Mouse (Mus musculus) skeletal muscle tissue, postnatal 0 days (tissue): ENCODE data around the gene Eps8l2. TPM values are rescaled to one million over a fixed set of nuclear protein-coding genes. Genes with fewer than 3 reads are reported as not detected.

ENCODE experiments used
- polyA plus RNA-seq: library from polyadenylated mRNA; unstranded; fragments of >200 nt; fragmentation: Nextera tagmentation; extraction: Ambion mirVana; gene quantifications from 2 replicates; pipeline ENCODE4 v1.2.1, GENCODE M21; 2015

Eps8l2 gene
- 2.2 and 2.4 TPM in 2 replicates for polyA plus RNA-seq

GRCm38 (mm10) chr7:141338576-141339131 lies at the start of gene Eps8l2:
Eps8l2 (plus strand) TSS chr7:141338880.

GRCm38 (mm10) chr7:141291921-141292582 lies 46.6 kb upstream of the Eps8l2 start, which contains the start of gene Drd4:
Drd4 (plus strand) TSS chr7:141292006.

GRCm38 (mm10) chr7:141327469-141328372 lies 11.0 kb upstream of the Eps8l2 start, which contains the start of the genes Deaf1 and Tmem80:
Deaf1 (minus strand) TSS chr7:141327690.
Tmem80 (plus strand) TSS chr7:141327739.

GRCm38 (mm10) chr7:141391625-141392551 lies 53.2 kb downstream of the Eps8l2 start, which contains the start of gene Taldo1:
Taldo1 (plus strand) TSS chr7:141392199.

Other genes with a start within 250 kb of the Eps8l2 start
- gene Sigirr, start 238.3 kb upstream of the Eps8l2 start, polyA plus RNA-seq, result 2.8 and 3.8 TPM in 2 replicates
- 0.93 TPM in 1 of 2 replicates, not detected in the other for gene Ano9, start 221.1 kb upstream of the Eps8l2 start, polyA plus RNA-seq
- 29.8 and 34.4 TPM in 2 replicates for gene Ptdss2, start 216.5 kb upstream of the Eps8l2 start, polyA plus RNA-seq
- 80.7 and 92.6 TPM in 2 replicates for gene Rnh1, start 166.0 kb upstream of the Eps8l2 start, polyA plus RNA-seq
- gene Hras, start 144.9 kb upstream of the Eps8l2 start, polyA plus RNA-seq, result 168 and 179 TPM in 2 replicates
- gene Lrrc56, start 144.7 kb upstream of the Eps8l2 start, polyA plus RNA-seq, result 2.4 and 3.6 TPM in 2 replicates
- gene Lmntd2, start 124.8 kb upstream of the Eps8l2 start, polyA plus RNA-seq, result 0.18 TPM in 1 of 2 replicates, not detected in the other
- gene Rassf7, start 123.0 kb upstream of the Eps8l2 start, polyA plus RNA-seq, result 26.0 and 26.8 TPM in 2 replicates
- 18.7 and 20.2 TPM in 2 replicates for gene Phrf1, start 110.1 kb upstream of the Eps8l2 start, polyA plus RNA-seq
- gene Irf7, start 72.4 kb upstream of the Eps8l2 start, polyA plus RNA-seq, result 7.6 and 9.4 TPM in 2 replicates
- gene Cdhr5, start 62.1 kb upstream of the Eps8l2 start, polyA plus RNA-seq, result 1.9 and 2.4 TPM in 2 replicates
- 7.2 and 11.2 TPM in 2 replicates for gene Sct, start 59.7 kb upstream of the Eps8l2 start, polyA plus RNA-seq
- gene Drd4, start 46.9 kb upstream of the Eps8l2 start, polyA plus RNA-seq, result 0.23 and 0.56 TPM in 2 replicates
- 30.0 and 33.3 TPM in 2 replicates for gene Deaf1, start 11.2 kb upstream of the Eps8l2 start, polyA plus RNA-seq
- 21.3 and 21.5 TPM in 2 replicates for gene Tmem80, start 11.1 kb upstream of the Eps8l2 start, polyA plus RNA-seq
- gene Taldo1, start 53.3 kb downstream of the Eps8l2 start, polyA plus RNA-seq, result 210 and 316 TPM in 2 replicates
- 25.7 and 27.1 TPM in 2 replicates for gene Gatd1, start 75.3 kb downstream of the Eps8l2 start, polyA plus RNA-seq
- gene Cend1, start 90.6 kb downstream of the Eps8l2 start, polyA plus RNA-seq, result 0.40 and 0.59 TPM in 2 replicates
- 15.8 and 17.3 TPM in 2 replicates for gene Slc25a22, start 99.0 kb downstream of the Eps8l2 start, polyA plus RNA-seq
- 1.2 and 1.8 TPM in 2 replicates for gene Pidd1, start 105.1 kb downstream of the Eps8l2 start, polyA plus RNA-seq
- gene Rplp2, start 108.5 kb downstream of the Eps8l2 start, polyA plus RNA-seq, result 941 and 958 TPM in 2 replicates
- 249 and 404 TPM in 2 replicates for gene Pnpla2, start 116.3 kb downstream of the Eps8l2 start, polyA plus RNA-seq
- gene Cracr2b, start 122.2 kb downstream of the Eps8l2 start, polyA plus RNA-seq, result 13.8 and 15.2 TPM in 2 replicates
- 18.0 and 21.8 TPM in 2 replicates for gene Cd151, start 128.5 kb downstream of the Eps8l2 start, polyA plus RNA-seq
- gene Polr2l, start 136.3 kb downstream of the Eps8l2 start, polyA plus RNA-seq, result 45.8 and 47.8 TPM in 2 replicates
- gene Tspan4, start 136.4 kb downstream of the Eps8l2 start, polyA plus RNA-seq, result 43.1 and 47.4 TPM in 2 replicates
- 18.9 and 22.1 TPM in 2 replicates for gene Chid1, start 201.0 kb downstream of the Eps8l2 start, polyA plus RNA-seq
- gene Ap2a2, start 223.3 kb downstream of the Eps8l2 start, polyA plus RNA-seq, result 34.8 and 39.4 TPM in 2 replicates